Mouse (Mus musculus) liver, adult (tissue): ENCODE measurements around the gene Hist2h2bb.
"Not testable (repeated sequence)": the region's sequence is repeated elsewhere in the genome, so short reads cannot be mapped to it uniquely, and the experiment has no call there.

Source experiments
- GATA4 ChIP-seq: IDR thresholded peaks from 2 replicates; pipeline ENCODE4 v1.6.1; 2014; ENCODE audit warnings: mild to moderate bottlenecking, low read length; ENCODE audit not compliant: insufficient replicate concordance

The Hist2h2bb gene

GRCm38 (mm10) chr3:96237904-96238511 is 31.5 kb upstream of the Hist2h2bb start:
- TF ChIP-seq GATA4 = no peak

- not testable (repeated sequence) for TF ChIP-seq GATA4
Measured at GRCm38 (mm10) chr3:96238954-96239793, 30.4 kb upstream of the Hist2h2bb start, which contains the start of gene Hist2h3c2. TSS of gene Hist2h3c2 (minus strand) at chr3:96239127.

GRCm38 (mm10) chr3:96239949-96240798 is 29.4 kb upstream of the Hist2h2bb start, which contains the start of gene Hist2h2aa2:
TSS of gene Hist2h2aa2 (minus strand) at chr3:96240276.
- TF ChIP-seq GATA4 = not testable (repeated sequence)

GRCm38 (mm10) chr3:96240799-96241197 is 28.8 kb upstream of the Hist2h2bb start:
- TF ChIP-seq GATA4 = no peak

- TF ChIP-seq GATA4 = no peak
Measured at GRCm38 (mm10) chr3:96243921-96244572, 25.5 kb upstream of the Hist2h2bb start.

GRCm38 (mm10) chr3:96245003-96245886 is 24.3 kb upstream of the Hist2h2bb start, which contains the start of gene Hist2h2aa1:
TSS of gene Hist2h2aa1 (plus strand) at chr3:96245497.
- TF ChIP-seq GATA4 = not testable (repeated sequence)

GRCm38 (mm10) chr3:96246427-96246856 is 23.1 kb upstream of the Hist2h2bb start, which contains the start of gene Hist2h3c1:
TSS of gene Hist2h3c1 (plus strand) at chr3:96246685.
- TF ChIP-seq GATA4 = not testable (repeated sequence)

GRCm38 (mm10) chr3:96247356-96248140 is 22.0 kb upstream of the Hist2h2bb start:
- no peak for TF ChIP-seq GATA4

GRCm38 (mm10) chr3:96248141-96249033 is 21.2 kb upstream of the Hist2h2bb start:
- TF ChIP-seq GATA4 = no peak

GRCm38 (mm10) chr3:96249034-96249345 is 20.6 kb upstream of the Hist2h2bb start:
- TF ChIP-seq GATA4 = no peak

GRCm38 (mm10) chr3:96250890-96251289 is 18.7 kb upstream of the Hist2h2bb start:
- no peak for TF ChIP-seq GATA4

- TF ChIP-seq GATA4 = no peak
Measured at GRCm38 (mm10) chr3:96251787-96252186, 17.8 kb upstream of the Hist2h2bb start.
